Mouse (Mus musculus): Measurements from ENCODE around the gene AU018091. TPM values are rescaled to one million over a fixed set of nuclear protein-coding genes. Genes with fewer than 3 reads are reported as not detected.
"Not testable (repeated sequence)": the region's sequence is repeated elsewhere in the genome, so short reads cannot be mapped to it uniquely, and the experiment has no call there.

The AU018091 gene
- 0.12 TPM in 1 of 2 replicates, not detected in the other for total RNA-seq (2017)

- no peak for ATAC-seq (ENCODE audit: extremely low read depth, insufficient number of reproducible peaks, low FRiP score, poor library complexity, severe bottlenecking)
These were observed at the start of gene AU018091 for GRCm38 (mm10) chr7:3168925-3169324. Gene AU018091, minus strand, starts transcription at chr7:3169203.

- ATAC-seq (ENCODE audit: extremely low read depth, insufficient number of reproducible peaks, low FRiP score, poor library complexity, severe bottlenecking), result no peak
These were observed 48.6 kb upstream of the AU018091 start for GRCm38 (mm10) chr7:3217546-3218056.

- ATAC-seq (ENCODE audit: extremely low read depth, insufficient number of reproducible peaks, low FRiP score, poor library complexity, severe bottlenecking), result no peak
These were observed 47.3 kb upstream of the AU018091 start for GRCm38 (mm10) chr7:3216331-3216730.

GRCm38 (mm10) chr7:3213557-3213956 is 44.6 kb upstream of the AU018091 start:
- ATAC-seq (ENCODE audit: extremely low read depth, insufficient number of reproducible peaks, low FRiP score, poor library complexity, severe bottlenecking), result no peak

GRCm38 (mm10) chr7:3213156-3213555 is 44.2 kb upstream of the AU018091 start:
- no peak for ATAC-seq (ENCODE audit: extremely low read depth, insufficient number of reproducible peaks, low FRiP score, poor library complexity, severe bottlenecking)

GRCm38 (mm10) chr7:3212002-3212790 is 43.2 kb upstream of the AU018091 start:
- no peak for ATAC-seq (ENCODE audit: extremely low read depth, insufficient number of reproducible peaks, low FRiP score, poor library complexity, severe bottlenecking)

- ATAC-seq (ENCODE audit: extremely low read depth, insufficient number of reproducible peaks, low FRiP score, poor library complexity, severe bottlenecking), result no peak
These were observed 42.5 kb upstream of the AU018091 start for GRCm38 (mm10) chr7:3211518-3211917.

GRCm38 (mm10) chr7:3210605-3211004 is 41.6 kb upstream of the AU018091 start:
- ATAC-seq (ENCODE audit: extremely low read depth, insufficient number of reproducible peaks, low FRiP score, poor library complexity, severe bottlenecking), result no peak

GRCm38 (mm10) chr7:3206520-3206919 is 37.5 kb upstream of the AU018091 start:
- ATAC-seq (ENCODE audit: extremely low read depth, insufficient number of reproducible peaks, low FRiP score, poor library complexity, severe bottlenecking), result no peak

GRCm38 (mm10) chr7:3204628-3205027 is 35.6 kb upstream of the AU018091 start:
- ATAC-seq (ENCODE audit: extremely low read depth, insufficient number of reproducible peaks, low FRiP score, poor library complexity, severe bottlenecking), result no peak

GRCm38 (mm10) chr7:3203890-3204289 is 34.9 kb upstream of the AU018091 start:
- ATAC-seq (ENCODE audit: extremely low read depth, insufficient number of reproducible peaks, low FRiP score, poor library complexity, severe bottlenecking), result no peak

GRCm38 (mm10) chr7:3201134-3201705 is 32.2 kb upstream of the AU018091 start:
- no peak for ATAC-seq (ENCODE audit: extremely low read depth, insufficient number of reproducible peaks, low FRiP score, poor library complexity, severe bottlenecking)

GRCm38 (mm10) chr7:3198884-3199283 is 29.9 kb upstream of the AU018091 start:
- 0 out of 2 replicates have a peak, but pooled peaks have one; percentile 30 for ATAC-seq (ENCODE audit: extremely low read depth, insufficient number of reproducible peaks, low FRiP score, poor library complexity, severe bottlenecking)

GRCm38 (mm10) chr7:3195850-3196249 is 26.8 kb upstream of the AU018091 start:
- no peak for ATAC-seq (ENCODE audit: extremely low read depth, insufficient number of reproducible peaks, low FRiP score, poor library complexity, severe bottlenecking)

GRCm38 (mm10) chr7:3194531-3194930 is 25.5 kb upstream of the AU018091 start:
- ATAC-seq (ENCODE audit: extremely low read depth, insufficient number of reproducible peaks, low FRiP score, poor library complexity, severe bottlenecking), result no peak

- no peak for ATAC-seq (ENCODE audit: extremely low read depth, insufficient number of reproducible peaks, low FRiP score, poor library complexity, severe bottlenecking)
These were observed 24.9 kb upstream of the AU018091 start for GRCm38 (mm10) chr7:3193905-3194304.

GRCm38 (mm10) chr7:3193049-3193632 is 24.1 kb upstream of the AU018091 start:
- ATAC-seq (ENCODE audit: extremely low read depth, insufficient number of reproducible peaks, low FRiP score, poor library complexity, severe bottlenecking), result no peak

- ATAC-seq (ENCODE audit: extremely low read depth, insufficient number of reproducible peaks, low FRiP score, poor library complexity, severe bottlenecking), result no peak
These were observed 23.0 kb upstream of the AU018091 start for GRCm38 (mm10) chr7:3191971-3192498.

GRCm38 (mm10) chr7:3186726-3187125 is 17.7 kb upstream of the AU018091 start:
- ATAC-seq (ENCODE audit: extremely low read depth, insufficient number of reproducible peaks, low FRiP score, poor library complexity, severe bottlenecking), result not testable (repeated sequence)

GRCm38 (mm10) chr7:3186136-3186535 is 17.1 kb upstream of the AU018091 start:
- ATAC-seq (ENCODE audit: extremely low read depth, insufficient number of reproducible peaks, low FRiP score, poor library complexity, severe bottlenecking), result no peak

Data from neutrophil, adult 5-6 weeks (primary cell).